Mouse (Mus musculus) neutrophil, adult 5-6 weeks (primary cell): ENCODE data around the gene Fam196b. TPM values are rescaled to one million over a fixed set of nuclear protein-coding genes. Genes with fewer than 3 reads are reported as not detected.

ENCODE experiments used
- ATAC-seq: fragments of 151-379, 151-347 bp; 2 replicates; pipeline ENCODE4 v1.8.0; 2017; ENCODE audit warnings: mild to moderate bottlenecking, moderate TSS enrichment; ENCODE audit not compliant: insufficient number of reproducible peaks, poor library complexity, low FRiP score, severe bottlenecking; ENCODE audit errors: extremely low read depth
- total RNA-seq: library from RNA; stranded (forward); fragments of 200-1000 nt; gene quantifications from 2 replicates; pipeline ENCODE4 v1.2.3, GENCODE M21; 2017

Gene Fam196b
- total RNA-seq, 1 experiment from 2014 or later: 1.3 TPM

- ATAC-seq: no peak
Measured at GRCm38 (mm10) chr11:34469792-34470191, 155.2 kb downstream of the Fam196b start.

Other genes starting within 250 kb of the Fam196b start
- gene 4930469K13Rik, start 216.3 kb upstream of the Fam196b start, total RNA-seq: not detected in 2 replicates
- gene Foxi1, start 106.7 kb upstream of the Fam196b start, total RNA-seq: not detected in 2 replicates